Mouse (Mus musculus) central nervous system, embryonic 18 days (tissue): ENCODE measurements around the gene Cdh7. TPM values are rescaled to one million over a fixed set of nuclear protein-coding genes. Genes with fewer than 3 reads are reported as not detected.

ENCODE experiments used
- polyA plus RNA-seq: library from polyadenylated mRNA; depleted of rRNA; stranded (reverse); fragments of >200 nt; gene quantifications from 2 replicates; pipeline ENCODE4 v1.2.3, GENCODE M21; 2012; rRNA removed

Gene Cdh7
- 12.0 and 13.6 TPM in 2 replicates for polyA plus RNA-seq

GRCm38 (mm10) chr1:109982064-109982808 is at the start of gene Cdh7:
TSS of gene Cdh7 (plus strand) at chr1:109982431.

